Mouse (Mus musculus) kidney, adult 9 months (tissue): ENCODE measurements around the gene Myo15b.

Experiments
- DNase-seq: peaks from one replicate; pipeline ENCODE4 v3.0.0; 2022

Myo15b gene

DNA sequence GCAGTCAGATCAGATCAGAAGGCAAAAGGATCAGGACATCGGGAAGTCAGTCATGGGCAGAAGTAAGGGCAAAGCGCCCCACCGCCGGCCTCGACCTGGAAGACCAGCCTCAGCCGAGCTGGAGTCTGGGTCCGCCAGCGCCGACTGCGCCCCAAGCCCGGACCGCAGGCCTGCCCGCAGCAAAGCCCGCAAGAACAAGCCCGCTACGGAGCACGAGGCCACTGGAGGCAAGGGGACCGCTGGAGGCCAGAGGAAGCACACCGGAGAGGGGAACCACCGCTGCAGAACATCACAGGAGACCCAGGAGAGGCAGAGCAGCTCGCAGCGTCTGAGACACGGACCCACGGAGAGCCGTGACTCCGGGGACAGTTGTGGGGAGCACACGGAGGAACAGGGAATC lies at the start of gene Myo15b:
Gene Myo15b, plus strand, starts transcription at position 53 of the 400 bp plus-strand sequence.
- no peak for DNase-seq

GRCm38 (mm10) chr11:115808696-115809310 lies 49.4 kb upstream of the Myo15b start:
- no peak for DNase-seq

DNA sequence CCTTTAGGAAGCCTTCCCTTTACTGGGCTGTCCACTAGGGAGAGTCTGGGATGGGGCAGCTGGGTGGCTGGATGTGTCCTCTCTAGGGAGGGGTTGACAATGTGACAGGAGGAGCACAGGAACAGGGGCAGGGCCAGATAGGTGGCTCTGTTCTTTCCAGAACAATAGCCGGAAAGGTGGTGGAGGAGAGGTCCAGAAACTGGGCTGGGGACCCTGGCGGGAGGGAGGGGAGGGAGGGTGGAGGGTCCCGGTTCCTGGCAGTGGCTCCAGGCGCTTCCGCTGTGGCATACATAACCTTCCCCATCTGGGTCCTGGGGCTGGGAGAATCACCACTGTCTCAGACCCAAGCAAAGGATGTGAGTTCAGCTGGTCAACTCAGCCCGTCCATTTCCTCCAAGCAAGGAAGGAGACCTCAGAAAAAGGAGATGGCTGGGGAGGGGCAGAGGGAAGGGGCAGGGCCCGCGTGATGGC lies 48.9 kb upstream of the Myo15b start:
- DNase-seq: peak; percentile 76

DNA sequence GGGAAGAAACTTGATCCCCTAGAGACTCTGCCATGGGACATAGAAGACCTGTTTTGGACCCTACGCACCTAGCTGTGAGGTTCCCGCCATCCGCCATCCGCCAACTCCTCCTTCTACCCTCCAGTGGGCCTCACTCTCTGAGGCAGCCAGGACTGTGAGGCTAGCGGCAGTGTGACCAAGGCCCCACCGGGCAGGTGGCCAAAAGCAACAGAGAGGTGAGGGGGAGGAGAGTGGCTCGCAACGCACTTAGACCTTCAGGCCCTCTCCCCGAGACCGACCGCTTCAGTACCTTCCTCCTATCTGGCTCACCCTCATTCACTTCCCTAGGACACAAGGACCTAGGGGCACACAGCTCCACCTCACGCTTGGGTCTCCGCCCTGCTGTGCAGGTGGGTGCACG lies 47.8 kb upstream of the Myo15b start:
- peak; percentile 84 for DNase-seq

DNA sequence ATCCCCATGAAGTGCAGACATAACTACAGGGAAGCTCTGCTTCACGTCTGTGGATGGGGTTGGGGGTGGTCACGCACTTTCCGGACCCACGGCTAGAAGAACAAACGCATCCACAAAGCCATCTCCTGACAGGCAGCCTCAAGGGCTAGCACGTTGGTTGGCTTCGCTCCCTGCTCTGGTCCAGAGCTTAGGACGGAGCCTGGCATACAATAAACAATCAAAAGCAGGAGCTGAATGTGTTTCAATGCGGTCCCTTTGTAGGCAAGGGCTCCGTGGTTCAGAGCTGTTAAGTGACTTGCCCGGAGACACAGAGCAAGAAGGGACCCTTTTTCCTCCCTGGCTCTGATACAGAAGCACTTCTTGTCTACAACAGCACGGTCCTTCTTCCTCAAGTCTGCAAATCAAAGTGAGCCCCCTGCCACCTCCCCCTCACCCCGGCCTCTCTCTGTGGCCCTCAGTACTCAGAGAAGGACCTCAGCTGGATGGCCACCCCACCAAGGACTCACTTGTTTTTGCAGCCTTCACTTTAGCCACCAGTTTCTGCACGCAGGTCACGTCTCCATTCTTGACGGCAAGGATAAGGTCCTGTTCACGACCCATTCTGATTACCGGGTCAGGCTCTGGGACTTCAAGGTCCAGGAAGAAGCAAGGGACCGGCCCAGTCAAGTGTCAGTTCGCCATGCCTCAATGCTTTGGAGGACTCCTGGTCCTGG lies 46.7 kb upstream of the Myo15b start:
- no peak for DNase-seq

- DNase-seq: peak; percentile 65
These were observed 46.1 kb upstream of the Myo15b start for GRCm38 (mm10) chr11:115812095-115812494.

GRCm38 (mm10) chr11:115812533-115813420 lies 45.4 kb upstream of the Myo15b start:
- no peak for DNase-seq

GRCm38 (mm10) chr11:115813507-115814296 lies 44.5 kb upstream of the Myo15b start, which contains the start of gene Caskin2:
TSS of gene Caskin2 (minus strand) at chr11:115813639.
- peak; percentile 97 for DNase-seq

- DNase-seq: peak; percentile 87
These were observed 43.4 kb upstream of the Myo15b start, which contains the start of gene Tsen54 for GRCm38 (mm10) chr11:115814605-115815450. TSS of gene Tsen54 (plus strand) at chr11:115814724.

DNA sequence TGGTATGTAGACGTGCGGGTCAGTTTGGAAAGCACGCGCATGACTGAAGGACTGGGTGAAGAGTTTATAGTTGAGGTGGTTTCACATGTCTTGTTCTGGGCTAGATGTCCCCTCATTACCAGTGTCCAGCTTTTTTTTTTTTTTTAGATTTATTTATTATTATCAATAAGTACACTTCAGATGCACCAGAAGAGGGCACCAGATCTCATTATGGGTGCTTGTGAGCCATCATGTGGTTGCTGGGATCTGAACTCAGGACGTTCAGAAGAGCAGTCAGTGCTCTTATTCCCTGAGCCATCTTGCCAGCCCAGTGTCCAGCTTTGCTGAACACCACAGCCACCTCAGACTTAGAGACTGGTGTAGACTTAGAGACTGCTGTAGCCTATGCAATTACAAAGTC lies 40.9 kb upstream of the Myo15b start:
- no peak for DNase-seq

DNA sequence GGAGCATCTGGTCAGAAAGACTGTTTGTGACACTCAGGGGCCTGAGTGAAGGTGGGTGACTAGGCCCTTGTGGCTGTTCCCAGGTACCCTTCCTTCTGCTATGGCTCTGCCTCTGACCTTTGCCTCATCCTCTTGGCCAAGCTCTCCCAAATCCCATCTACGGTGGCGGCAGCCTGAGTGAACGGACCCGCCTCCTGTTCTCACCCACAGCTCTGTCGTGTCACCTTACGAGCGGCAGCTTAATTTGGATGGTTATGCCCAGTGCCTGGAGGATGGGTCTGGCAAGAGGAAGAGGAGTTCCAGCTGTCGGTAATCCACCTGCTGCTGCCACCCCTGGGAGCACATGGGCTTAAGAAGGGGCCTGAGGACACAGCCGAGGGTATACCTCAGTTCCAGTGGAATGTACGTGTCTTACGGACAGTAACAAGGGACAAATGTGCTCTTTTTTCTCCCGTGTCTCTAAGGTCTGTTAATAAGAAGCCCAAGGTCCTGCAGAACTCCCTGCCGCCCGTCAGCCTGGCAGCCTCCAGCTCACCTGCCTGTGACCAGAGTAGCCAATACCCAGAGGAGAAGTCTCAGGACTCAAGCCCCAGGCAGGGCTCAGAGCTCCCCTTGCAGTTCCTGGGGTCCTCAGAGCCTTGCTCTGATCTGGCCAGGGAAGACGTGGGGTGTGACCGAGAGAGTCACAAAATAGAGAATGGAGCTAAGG lies 38.1 kb upstream of the Myo15b start:
- DNase-seq: peak; percentile 58

DNA sequence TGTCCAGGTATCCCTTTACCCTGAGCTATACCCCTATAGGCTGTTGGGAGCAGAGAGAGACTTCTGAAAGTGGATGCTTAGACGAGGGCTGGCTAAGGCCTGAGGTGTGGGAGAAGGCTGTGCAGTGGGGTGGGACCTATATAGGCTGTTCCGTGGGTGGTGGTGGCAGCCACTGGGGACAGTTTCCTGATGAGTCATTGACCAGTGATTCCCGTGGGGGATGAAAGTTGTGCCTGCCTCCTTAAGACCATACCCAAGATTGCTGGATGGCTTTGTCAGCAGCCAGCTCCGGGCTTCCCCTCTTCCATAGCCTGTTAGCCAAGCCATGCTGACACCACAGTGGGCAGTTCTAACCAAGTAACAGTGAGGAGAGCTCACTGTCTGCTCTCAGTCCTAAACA lies 37.2 kb upstream of the Myo15b start:
- no peak for DNase-seq

DNA sequence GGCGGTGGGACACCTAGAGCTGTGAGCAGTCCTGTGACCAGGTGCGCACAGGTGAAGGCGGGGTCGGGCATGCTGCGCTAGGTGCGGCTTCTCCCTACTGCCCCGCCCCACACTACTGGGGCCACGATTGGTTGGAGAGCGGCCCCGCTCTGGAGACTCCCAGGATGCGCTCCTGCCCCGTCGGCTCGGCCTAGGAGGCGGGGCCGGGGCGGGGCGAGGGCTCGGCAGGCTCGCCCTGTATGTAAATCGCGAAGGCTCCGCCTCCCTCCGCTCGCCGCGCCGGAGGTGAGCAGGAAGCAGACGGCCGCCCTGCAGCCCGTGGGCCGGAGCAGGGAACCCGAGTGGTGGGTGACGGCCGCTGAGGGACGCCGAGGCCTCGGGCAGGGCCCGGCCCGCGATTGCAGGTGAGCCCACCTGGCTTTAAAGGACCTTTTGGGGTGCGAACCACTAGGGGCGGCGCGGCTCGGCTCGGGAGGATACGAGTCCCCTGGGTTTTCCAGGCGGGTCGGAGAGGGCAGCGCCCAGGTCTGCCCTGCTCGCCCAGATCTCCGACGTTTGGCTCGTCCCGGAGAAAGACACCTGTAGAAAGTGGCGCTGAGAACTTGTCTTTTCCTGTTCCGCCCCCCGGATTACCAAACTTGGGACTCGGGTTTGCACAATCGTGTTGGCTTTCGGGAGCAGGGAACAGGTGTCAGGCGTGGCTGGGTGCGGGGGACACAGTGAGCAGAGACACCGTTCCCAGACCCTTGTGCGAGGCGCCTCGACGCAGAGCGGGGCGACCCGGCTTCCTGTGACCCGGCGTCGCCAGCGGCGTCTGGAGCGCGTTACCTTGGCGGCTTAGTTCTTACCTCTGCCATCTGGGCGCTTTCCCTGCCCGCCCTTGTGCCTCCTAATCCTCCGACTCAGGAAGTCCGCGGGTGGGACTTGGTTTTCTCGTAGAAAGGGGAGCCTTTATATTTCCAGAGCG lies 34.1 kb upstream of the Myo15b start, which contains the start of gene Llgl2:
Gene Llgl2, plus strand, starts transcription at position 276 of the 967 bp plus-strand sequence.
- peak; percentile 95 for DNase-seq

GRCm38 (mm10) chr11:115824813-115825212 lies 33.4 kb upstream of the Myo15b start:
- DNase-seq: no peak

DNA sequence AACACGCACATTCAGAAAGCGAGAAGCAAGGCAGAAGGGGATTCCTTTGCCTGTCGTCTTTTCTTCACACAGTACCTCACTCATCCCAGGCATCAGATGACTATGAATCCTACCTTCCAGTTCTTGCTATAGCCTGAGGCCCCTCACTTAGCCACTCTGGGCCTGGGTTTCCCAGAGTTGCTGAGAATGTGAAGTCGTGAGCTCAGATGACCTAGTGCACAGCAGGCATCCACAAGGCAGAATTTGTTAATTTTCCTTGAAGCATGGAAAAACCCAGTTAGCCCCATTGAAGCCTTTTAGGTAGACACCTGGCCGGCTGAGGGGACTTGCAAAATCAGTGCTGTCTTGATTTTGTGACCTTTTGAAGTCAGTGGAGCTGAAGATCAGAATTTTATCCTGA lies 31.7 kb upstream of the Myo15b start:
- DNase-seq: no peak

DNA sequence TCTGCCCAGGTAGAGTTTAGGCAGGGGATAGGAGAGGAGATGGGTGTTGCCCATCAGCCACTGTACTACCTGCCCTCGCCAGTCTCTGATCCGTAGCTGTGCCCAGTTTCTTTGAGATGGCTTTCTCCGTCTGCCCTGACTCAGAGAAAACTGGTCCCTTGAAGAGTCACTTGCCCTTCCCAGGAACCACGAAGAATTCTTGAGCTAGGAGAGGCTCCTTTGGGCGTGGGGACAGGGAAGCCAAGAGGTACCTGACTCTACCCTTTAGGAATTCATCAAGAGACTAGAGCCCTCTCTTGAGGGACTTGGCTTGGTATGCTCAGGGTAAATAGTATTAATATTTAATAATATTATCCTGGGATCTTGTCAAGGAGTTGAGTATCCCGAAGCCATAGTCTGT lies 30.6 kb upstream of the Myo15b start:
- no peak for DNase-seq

DNA sequence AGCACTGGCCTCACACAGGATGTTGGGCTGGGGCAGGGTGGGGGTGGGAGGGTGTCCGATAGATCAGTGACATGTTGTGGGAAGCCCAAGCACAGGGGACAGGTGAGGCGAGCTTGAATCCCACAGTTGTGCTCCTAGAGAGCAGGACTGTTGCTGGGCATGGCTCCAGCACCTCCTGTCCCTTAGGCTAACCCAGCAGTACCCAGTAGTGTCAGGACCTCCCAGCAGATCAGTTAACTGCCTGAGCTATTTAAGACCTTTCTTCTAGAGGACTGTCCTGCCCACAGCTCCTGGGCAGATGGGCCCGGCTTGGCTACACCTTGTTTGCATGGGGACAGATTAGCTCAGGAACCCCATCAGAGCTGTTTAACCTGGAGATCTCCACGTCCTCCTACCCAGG lies 29.2 kb upstream of the Myo15b start:
- no peak for DNase-seq

DNA sequence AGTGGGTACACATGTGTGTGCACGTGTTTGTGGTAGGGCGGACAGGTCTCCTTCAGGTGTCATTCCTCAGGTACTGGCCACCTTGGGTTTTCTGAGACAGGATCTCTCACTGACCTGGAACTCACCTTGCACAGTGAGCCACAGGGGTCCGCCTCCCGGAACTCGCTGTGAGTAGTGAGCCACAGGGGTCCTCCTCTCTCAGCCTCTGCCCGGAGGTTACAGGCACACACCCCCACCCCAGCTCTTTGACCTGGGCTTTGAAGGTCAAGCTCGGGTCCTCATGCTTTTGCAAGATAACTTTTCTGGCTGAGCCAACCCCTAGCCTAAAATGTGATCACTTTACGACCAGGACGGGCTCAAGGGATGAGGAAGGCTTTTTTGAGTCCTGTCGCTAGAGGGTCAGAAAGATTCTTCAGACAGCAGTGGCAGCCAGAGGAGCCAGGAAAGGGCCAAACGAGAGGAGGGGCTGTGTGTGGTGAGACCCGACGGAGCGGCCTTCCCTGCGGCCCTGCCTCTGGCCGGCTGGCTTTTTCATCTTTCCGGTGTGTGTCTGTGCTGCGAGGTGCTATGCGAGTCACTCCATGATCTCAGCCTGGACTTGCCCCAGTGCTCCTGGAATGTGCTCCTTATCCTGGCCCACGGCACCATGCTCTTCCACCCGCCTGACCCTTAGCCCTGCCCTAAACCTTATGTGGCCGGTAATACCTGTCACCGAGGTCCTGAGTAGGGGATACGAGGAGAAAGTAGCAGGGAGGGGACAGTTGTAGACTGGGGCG lies 27.5 kb upstream of the Myo15b start:
- peak; percentile 74 for DNase-seq

- DNase-seq: no peak
These were observed 26.7 kb upstream of the Myo15b start for GRCm38 (mm10) chr11:115831518-115831917.
